Mouse (Mus musculus) right cerebral cortex, postnatal 4 days (tissue): ENCODE results near the gene Smim4.
A peak's percentile ranks its signal among the peaks of the same experiment; 100 is the strongest.

Experiments used
- DNase-seq: peaks from one replicate; pipeline ENCODE4 v3.0.0-alpha.2; 2022

The Smim4 gene

DNA sequence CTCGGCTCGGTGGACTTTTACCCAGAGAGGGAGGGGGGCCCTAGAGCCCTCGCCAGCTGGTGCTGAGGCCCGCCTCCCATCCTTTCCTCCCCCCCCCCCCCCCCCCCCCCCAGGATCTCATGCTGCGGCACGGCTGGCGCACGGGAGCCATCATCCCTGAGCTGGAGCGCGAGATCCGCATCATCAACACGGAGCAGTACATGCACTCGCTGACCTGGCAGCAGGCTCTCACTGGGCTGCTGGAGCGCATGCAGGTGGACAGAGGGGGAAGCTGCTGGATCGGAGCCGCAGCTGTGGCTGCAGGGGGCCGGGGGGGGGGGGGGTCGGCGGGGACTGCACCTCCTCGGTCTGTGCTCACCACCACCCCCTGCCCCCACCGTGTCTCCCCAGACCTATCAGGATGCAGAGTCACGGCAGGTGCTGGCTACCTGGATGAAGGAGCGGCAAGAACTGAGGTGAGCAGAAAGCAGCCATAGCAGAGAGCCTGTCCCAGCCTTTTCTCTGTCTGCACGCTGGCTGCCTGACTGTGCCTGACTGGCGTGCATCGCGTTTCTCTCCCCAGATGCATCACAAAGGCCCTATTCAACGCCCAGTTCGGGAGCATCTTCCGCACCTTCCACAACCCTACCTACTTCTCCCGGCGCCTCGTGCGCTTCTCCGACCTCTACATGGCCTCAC is 9.6 kb upstream of the Smim4 start:
- DNase-seq, result no peak

GRCm38 (mm10) chr14:31137791-31138190 is 9.0 kb upstream of the Smim4 start:
- DNase-seq, result no peak

GRCm38 (mm10) chr14:31137281-31137595 is 8.5 kb upstream of the Smim4 start:
- DNase-seq, result no peak

DNA sequence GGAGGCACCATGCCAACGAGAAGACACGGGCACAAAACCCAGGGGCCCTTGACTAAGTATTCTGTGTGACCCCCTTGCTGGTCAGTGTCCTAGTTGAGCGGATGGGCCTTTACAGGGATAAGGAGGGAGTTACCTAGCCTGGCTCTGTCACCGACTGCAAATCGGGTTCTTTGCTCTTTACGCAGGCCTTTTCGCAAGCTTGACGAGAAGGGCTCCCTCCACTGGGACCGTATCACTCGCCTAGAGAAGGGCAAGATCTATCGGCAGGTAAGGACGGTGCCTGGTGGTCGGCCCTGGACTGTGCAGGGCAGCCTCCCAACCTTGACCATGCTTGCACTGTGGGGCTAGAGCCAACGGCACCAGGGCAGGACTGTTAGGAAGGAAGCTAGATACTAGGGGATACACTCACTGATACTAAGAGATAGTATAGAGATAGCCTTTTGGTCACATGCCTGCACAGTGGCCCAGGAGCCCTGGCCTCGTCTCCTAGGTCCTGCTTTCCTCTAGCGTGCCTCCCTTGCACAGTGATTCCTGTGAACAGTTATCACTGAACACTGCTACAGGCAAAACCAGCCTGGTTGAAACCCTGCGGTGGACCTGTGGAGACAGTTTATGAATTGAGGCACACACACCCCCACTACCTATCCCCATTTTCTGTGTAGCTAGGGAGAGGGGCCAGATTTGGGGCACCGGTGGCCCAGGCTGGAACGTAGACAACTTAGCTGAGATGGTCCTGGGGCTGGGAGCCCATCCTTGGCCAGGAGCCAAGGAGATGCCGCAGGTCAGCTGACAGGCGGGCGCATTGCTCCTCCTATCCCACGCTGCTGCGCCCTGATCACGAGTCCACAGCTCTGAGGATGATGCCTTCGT is 7.9 kb upstream of the Smim4 start:
- DNase-seq, result no peak

DNA sequence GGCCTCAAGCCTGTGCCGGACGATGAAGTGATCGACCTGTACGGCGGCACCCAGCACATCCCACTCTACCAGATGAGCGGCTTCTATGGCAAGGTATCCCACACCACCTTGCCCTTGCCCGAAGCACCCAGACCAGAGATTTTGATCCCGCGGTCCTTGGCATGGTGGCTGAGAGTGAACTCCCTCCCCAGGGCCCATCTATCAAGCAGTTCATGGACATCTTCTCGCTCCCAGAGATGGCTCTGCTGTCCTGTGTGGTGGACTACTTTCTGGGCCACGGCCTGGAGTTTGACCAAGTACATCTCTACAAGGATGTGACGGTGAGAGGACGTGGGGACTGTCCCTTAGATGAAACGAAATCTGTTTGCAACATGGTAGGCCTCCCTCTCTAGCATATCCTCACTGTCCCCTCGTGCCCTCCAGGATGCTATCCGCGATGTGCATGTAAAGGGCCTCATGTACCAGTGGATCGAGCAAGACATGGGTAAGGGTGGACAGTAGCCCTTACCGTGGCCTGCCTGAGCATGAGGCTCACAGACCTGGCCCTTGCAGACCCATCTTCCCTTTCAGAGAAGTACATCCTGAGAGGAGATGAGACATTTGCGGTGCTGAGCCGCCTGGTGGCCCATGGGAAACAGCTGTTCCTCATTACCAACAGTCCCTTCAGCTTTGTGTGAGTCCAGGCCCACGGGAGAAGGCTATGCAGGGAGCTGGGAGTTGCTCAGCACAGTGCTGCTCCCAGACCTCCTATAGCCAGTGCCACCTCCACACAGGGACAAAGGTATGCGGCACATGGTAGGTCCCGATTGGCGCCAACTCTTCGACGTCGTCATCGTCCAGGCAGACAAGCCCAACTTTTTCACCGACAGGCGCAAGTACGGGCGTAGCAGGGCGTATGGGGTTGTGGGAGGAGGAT is 7.0 kb upstream of the Smim4 start:
- peak; percentile 1 for DNase-seq

- DNase-seq, result peak; percentile 3
Observed at GRCm38 (mm10) chr14:31134015-31135000, 5.6 kb upstream of the Smim4 start.

DNA sequence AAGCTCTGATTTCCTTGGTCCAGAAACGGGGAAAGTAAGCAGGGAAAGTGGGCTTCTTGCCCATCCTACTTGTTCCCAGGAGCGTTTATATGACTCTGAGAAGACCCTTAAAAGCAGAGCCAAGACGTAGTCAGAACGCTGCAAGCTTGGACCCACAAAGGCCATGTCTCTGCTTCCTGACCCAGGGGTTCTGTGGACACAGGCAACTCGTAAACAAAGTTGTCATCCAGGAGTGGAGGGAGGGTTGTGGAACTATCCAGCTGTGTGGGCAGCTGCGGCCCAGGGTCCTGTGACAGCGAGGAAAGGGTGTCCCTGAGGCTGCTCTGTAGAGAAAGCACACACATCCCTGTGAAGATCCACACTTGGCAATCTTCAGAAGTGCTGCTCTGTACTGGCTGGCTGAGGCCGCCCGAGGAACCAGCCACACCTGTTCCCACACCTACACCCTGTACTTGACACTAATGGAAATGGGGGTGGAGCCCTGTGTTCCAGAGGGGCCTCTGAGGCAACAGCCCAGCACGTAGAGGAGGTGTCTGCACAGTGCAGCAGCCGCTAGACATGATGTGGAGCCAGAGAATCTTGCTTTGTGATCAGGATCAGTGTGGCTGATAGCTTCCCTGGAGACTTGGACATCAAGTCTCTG is 4.4 kb upstream of the Smim4 start:
- DNase-seq, result no peak

DNA sequence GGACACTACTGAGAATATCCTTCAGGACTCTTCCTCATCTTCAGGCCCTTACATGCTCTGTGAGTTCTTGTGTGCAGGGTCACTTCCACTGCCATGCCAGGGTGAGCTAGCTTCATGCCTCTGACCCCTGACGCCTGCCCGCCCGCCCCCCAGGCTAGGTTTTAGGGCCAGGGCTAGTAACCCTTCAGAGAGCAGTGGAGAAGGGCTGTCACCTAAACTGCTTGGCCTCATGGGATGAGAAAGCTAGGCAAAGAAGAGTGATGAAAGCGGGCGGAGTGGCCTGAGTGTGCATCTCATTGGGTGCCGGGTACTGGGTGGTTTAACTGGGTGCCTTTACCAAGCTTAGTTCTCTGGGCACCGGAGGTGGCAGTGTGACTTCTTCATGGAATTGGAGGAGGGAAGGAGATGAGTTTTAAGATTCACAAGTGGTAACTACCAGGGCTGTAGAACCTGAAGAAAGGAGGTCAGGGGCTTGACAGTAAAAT is 3.8 kb upstream of the Smim4 start:
- no peak for DNase-seq

DNA sequence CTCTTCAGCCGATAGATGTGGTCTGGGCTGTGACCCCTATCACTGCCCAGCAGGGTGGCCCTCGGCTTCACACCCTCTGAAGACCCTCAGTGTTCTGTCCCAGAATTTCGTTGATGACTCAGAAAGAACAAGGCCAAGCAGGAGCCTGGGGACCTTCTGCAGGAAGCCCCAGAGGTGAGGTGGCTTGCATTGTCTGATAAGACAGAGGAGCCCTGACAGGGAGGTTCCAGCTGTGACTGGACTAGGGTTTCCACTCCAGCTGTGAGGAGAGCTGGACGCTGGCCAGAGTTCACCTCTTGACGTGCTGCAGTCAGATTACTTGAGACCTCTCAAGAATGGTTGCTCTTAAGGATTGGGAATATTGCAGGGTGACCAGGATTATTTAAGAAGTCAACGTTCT is 3.3 kb upstream of the Smim4 start:
- DNase-seq, result no peak

DNA sequence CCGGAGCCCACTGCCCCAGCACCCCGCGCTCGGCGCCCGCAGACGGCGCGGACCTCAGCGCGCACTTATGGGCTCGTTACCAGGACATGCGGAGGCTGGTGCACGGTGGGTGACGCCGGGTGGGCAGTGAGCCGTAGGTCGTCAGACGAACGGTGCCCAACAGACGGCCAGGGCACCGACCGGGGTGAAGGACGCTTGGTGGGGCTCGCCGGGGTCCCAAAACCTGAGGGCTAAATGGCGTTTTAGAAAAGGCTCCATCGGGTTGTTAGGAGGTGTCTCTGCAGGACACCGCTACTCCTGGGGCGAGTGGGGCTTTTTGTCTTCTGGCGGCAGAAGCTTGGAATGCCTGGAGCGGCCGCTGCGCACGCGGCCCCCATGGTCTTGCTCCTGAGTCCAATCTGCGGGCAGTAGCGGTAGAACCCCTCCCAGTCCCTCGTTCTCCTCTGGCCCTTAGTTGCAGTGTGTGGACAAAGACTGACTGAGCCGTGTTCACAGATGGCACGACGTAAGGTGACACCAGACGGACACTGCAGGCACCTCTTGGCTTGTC is 2.6 kb upstream of the Smim4 start:
- DNase-seq, result no peak

- peak; percentile 79 for DNase-seq
Observed at GRCm38 (mm10) chr14:31130236-31131220, 1.8 kb upstream of the Smim4 start, which contains the start of gene Nt5dc2. Gene Nt5dc2, plus strand, starts transcription at chr14:31131053.

DNA sequence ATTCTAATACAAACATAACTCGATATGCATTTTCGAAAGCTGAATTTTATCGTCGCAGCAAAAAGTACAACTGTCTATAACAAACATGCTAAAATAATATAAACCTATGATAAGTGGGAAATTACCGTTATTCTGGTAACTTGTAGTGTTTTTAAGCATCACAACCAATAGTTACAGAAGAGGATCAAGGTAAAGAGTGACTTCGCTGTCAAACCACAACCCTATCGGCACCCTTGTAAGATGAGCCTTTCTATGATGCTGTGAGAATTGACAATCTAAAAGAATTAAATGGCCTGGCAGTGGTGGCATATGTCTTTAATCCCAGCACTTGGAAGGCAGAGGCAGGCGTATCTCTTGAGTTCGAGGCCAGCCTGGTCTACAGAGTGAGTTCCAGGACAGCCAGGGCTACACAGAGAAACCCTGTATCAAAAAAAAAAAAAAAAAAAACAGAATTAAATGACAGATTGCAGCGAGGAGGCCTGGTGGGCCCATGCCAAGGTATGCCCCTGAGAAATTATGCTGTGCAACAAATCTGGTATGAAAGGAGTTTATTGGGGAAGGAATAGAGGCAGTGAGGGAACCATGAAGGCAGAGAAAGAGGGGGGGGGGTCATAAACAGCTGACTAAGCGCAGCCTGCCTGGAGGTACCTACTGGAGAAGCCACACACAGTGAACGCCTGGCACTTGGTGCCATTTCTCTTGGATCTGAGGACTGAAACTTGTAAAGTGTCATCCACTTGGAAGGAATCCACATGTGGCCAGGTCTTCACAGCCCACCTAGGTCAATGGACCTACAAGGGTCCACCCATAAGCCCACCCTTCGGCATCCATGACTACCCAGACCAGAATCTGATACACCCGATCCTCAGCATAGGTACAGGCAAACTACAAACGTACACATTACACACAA is 825 bp upstream of the Smim4 start:
- no peak for DNase-seq

DNA sequence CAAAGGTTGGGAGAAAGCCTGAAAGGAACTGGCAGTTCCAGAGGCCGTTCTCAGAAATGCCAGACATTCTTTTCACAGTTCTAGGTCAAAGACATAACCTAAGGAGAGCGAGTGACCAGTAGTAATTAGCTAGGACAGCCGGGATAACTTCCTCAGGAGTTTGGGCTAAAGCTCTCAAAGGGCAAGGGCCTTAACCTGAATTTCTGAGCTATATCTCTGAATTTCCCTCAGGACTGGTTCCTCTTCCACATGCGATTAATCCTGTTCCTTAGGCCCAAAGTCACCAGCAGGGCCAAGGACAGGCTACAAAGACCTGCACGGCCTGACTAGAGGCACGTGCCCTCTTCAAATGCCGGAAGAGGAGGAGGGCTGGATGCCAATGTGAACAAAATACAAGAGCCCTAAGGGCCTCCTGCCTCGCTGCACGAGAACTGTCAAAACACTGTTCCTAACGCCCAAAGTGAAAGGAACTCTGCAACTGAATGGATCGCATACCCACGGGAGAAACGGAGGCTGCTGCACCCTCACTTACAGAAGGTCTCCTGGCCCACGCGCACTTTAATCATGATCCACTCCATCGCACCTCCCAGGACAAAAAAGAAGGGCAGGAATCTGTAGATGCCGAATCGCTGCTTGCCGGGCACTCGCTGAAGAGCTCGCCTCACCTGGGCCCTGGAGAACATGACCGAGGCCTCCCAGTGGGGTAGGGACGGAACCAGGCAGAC is 493 bp downstream of the Smim4 start:
- DNase-seq, result no peak

- DNase-seq, result no peak
Observed at GRCm38 (mm10) chr14:31126826-31127225, 1.9 kb downstream of the Smim4 start.

DNA sequence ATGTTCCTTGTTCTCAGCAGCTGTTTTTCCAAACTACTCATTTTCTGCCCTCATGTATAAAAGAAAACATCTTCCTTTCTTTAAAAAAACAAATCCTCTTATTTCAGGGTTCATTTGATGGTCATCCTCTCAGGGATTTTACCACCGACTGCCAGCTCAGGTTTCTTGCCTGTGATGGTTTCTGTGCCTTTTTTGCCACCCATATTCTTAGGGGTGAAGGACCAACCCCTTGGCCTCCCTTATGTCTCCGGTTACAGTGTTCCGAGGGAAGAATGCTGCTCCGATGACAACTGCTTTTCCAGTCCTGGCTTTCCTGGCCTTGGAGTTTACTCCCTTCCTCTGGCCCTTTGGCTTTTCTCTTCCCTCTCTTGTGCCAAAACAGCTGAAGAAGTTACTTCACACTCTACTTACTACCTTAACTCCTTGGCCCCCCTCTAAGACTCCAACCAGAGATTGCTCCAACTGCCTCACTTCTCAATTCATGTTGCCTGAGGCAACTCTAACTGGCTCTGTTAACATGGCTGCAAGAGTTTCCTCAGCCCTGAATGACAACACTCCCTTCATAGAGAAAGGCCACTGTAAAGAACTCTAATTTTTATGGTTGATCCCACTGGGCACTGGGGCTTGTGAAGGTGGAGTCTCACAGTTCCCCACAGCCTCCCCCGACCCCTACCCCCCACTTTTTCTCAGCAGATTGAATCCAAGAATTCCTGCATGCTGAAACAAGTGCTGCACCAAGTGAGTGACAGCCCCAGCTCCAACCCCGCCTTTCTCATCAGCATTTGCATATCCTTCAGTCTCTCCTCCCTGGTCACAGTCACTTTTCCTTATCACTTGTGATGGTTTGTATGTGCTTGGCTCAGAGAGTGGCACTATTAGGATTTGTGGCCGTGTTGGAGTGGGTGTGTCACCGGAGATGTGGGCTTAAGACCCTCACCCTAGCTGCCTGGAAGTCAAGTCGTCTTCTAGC is 3.4 kb downstream of the Smim4 start:
- no peak for DNase-seq

DNA sequence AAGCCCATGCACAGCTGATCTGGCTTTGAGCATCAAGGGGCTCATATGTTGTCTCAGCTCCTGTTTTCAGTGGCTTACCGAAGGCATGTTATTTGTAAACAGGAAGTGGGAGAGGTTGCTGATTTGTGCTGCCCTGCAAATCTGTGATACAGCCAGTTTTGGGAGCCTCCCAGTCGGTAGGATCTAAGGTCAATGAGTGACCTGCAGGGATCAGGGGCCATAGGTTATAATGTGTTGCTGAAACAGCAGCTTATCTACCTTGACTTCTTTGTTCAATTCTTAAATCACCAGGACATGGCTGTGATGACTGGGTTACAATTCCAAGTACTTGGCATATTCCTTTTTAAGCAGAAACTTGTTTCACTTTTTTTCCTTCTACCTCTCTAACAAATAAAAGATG is 13.2 kb downstream of the Smim4 start:
- DNase-seq, result no peak

DNA sequence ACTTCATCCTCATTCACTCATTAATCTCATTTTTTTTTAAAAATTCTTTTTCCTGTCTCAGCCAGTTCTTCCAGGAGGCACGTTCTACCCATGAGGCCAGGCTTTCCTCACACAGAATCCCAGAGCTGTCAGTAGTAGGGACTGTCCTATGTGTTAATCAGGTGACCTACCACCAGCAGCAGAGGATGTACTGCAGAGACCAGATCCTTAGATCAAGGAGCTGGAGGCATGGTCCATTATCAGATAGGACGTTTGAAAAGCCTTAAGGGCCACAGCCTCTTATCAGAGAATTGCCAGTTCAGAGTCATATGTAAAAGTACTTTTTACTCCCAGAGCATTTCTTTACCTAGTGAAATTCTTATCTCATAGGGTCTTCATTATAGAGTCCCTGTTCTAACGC is 14.7 kb downstream of the Smim4 start:
- no peak for DNase-seq
